Mouse (Mus musculus) testis, adult 2 months (tissue): ENCODE data around the gene Insl5. TPM values are rescaled to one million over a fixed set of nuclear protein-coding genes. Genes with fewer than 3 reads are reported as not detected.

Source experiments
- H3K27ac ChIP-seq: fragments of 200-500 bp; 2 replicates; pipeline ENCODE4 v1.5.1; 2012; ENCODE audit warnings: low read depth, low read length; ENCODE audit not compliant: control insufficient read depth, insufficient read depth
- H3K27me3 ChIP-seq: fragments of 200-500 bp; 2 replicates; pipeline ENCODE4 v1.6.1; 2012; ENCODE audit warnings: mild to moderate bottlenecking, low read length, moderate library complexity; ENCODE audit not compliant: control insufficient read depth, insufficient read depth
- H3K36me3 ChIP-seq: fragments of 200-500 bp; 2 replicates; pipeline ENCODE4 v1.6.1; 2012; ENCODE audit warnings: mild to moderate bottlenecking, low read length; ENCODE audit not compliant: control insufficient read depth, insufficient read depth
- H3K4me1 ChIP-seq: fragments of 200-500 bp; 2 replicates; pipeline ENCODE4 v1.6.1; 2012; ENCODE audit warnings: low read length; ENCODE audit not compliant: control insufficient read depth, insufficient read depth
- H3K4me3 ChIP-seq: fragments of 200-500 bp; 2 replicates; pipeline ENCODE4 v1.5.1; 2012; ENCODE audit warnings: low read depth, mild to moderate bottlenecking, low read length, moderate library complexity, mixed read lengths; ENCODE audit not compliant: control insufficient read depth
- CTCF ChIP-seq: fragments of 200-500 bp; IDR thresholded peaks from 2 replicates; pipeline ENCODE4 v1.5.1; 2012; ENCODE audit warnings: low read depth, mild to moderate bottlenecking, inconsistent platforms, low read length, moderate library complexity; ENCODE audit not compliant: control insufficient read depth, insufficient read depth, insufficient replicate concordance
- POLR2A ChIP-seq: fragments of 200-500 bp; IDR thresholded peaks from 2 replicates; pipeline ENCODE4 v1.6.1; 2012; ENCODE audit warnings: low read depth, mild to moderate bottlenecking, inconsistent platforms, low read length, moderate library complexity; ENCODE audit not compliant: control insufficient read depth
- polyA plus RNA-seq: library from polyadenylated mRNA; depleted of rRNA; stranded (reverse); fragments of >200 nt; gene quantifications from 2 replicates; pipeline ENCODE4 v1.2.3, GENCODE M21; 2012; rRNA removed

Gene Insl5
- polyA plus RNA-seq, result 2.4 and 3.0 TPM in 2 replicates

- no peak within 1 kb of the TSS for H3K4me3 ChIP-seq
- no peaks in the 10 kb centered on the region for H3K4me1 ChIP-seq
- TF ChIP-seq POLR2A, result no peak
- no peak for TF ChIP-seq CTCF
- no peaks in the 10 kb centered on the region for H3K36me3 ChIP-seq
- H3K27ac ChIP-seq, result no peak within 1 kb of the TSS
- H3K27me3 ChIP-seq, result no peaks in the 10 kb centered on the region
Measured at GRCm38 (mm10) chr4:103026621-103027020, at the start of gene Insl5. Gene Insl5, minus strand, starts transcription at chr4:103026842.

GRCm38 (mm10) chr4:103070631-103071030 lies 44.0 kb upstream of the Insl5 start:
- Histone ChIP-seq H3K36me3 (no peaks in the 10 kb centered on the region), H3K4me1 (no peaks in the 10 kb centered on the region)
- TF ChIP-seq POLR2A (no peak), CTCF (no peak)

GRCm38 (mm10) chr4:103067906-103068655 lies 41.4 kb upstream of the Insl5 start:
- Histone ChIP-seq H3K4me3 (no peak overlapping the region), H3K27ac (no peak overlapping the region)
- no peak for TF ChIP-seq POLR2A
- TF ChIP-seq CTCF, result no peak

More at GRCm38 (mm10) chr4:103070631-103071030, 44.0 kb upstream of the Insl5 start:
- Histone ChIP-seq H3K4me3 (no peak overlapping the region), H3K27ac (no peak overlapping the region), H3K27me3 (no peaks in the 10 kb centered on the region)

GRCm38 (mm10) chr4:103064976-103065375 lies 38.3 kb upstream of the Insl5 start:
- Histone ChIP-seq H3K27me3 (no peaks in the 10 kb centered on the region), H3K36me3 (no peaks in the 10 kb centered on the region), H3K4me3 (no peak overlapping the region), H3K4me1 (no peaks in the 10 kb centered on the region), H3K27ac (no peak overlapping the region)
- no peak for TF ChIP-seq POLR2A
- no peak for TF ChIP-seq CTCF

More at GRCm38 (mm10) chr4:103067906-103068655, 41.4 kb upstream of the Insl5 start:
- Histone ChIP-seq H3K27me3 (no peaks in the 10 kb centered on the region), H3K36me3 (no peaks in the 10 kb centered on the region), H3K4me1 (no peaks in the 10 kb centered on the region)

- H3K27ac ChIP-seq, result no peak overlapping the region
- H3K36me3 ChIP-seq, result no peaks in the 10 kb centered on the region
- TF ChIP-seq POLR2A (no peak), CTCF (no peak)
Measured at GRCm38 (mm10) chr4:103064421-103064820, 37.8 kb upstream of the Insl5 start.

GRCm38 (mm10) chr4:103056909-103057308 lies 30.3 kb upstream of the Insl5 start:
- Histone ChIP-seq H3K4me3 (no peak overlapping the region), H3K36me3 (no peaks in the 10 kb centered on the region), H3K4me1 (no peaks in the 10 kb centered on the region), H3K27ac (no peak overlapping the region), H3K27me3 (no peaks in the 10 kb centered on the region)
- TF ChIP-seq POLR2A (no peak), CTCF (no peak)

More at GRCm38 (mm10) chr4:103064421-103064820, 37.8 kb upstream of the Insl5 start:
- Histone ChIP-seq H3K4me3 (no peak overlapping the region), H3K27me3 (no peaks in the 10 kb centered on the region), H3K4me1 (no peaks in the 10 kb centered on the region)

GRCm38 (mm10) chr4:103048046-103048445 lies 21.4 kb upstream of the Insl5 start:
- Histone ChIP-seq H3K27me3 (no peaks in the 10 kb centered on the region), H3K4me1 (no peaks in the 10 kb centered on the region), H3K27ac (no peak overlapping the region), H3K36me3 (no peaks in the 10 kb centered on the region), H3K4me3 (no peak overlapping the region)
- TF ChIP-seq POLR2A (no peak), CTCF (no peak)
